Mouse (Mus musculus): ENCODE measurements around the gene Hfe. TPM values are rescaled to one million over a fixed set of nuclear protein-coding genes. Genes with fewer than 3 reads are reported as not detected.
"Not testable (repeated sequence)": the region's sequence is repeated elsewhere in the genome, so short reads cannot be mapped to it uniquely, and the experiment has no call there.

Hfe gene
- polyA plus RNA-seq, 1 experiment from 2014 or later, result 2.5 TPM

GRCm38 (mm10) chr13:23724239-23724638 is 13.6 kb upstream of the Hfe start:
- no peaks in the 10 kb centered on the region for H3K36me3 ChIP-seq
- H3K4me3 ChIP-seq, result no peak overlapping the region
- no peaks in the 10 kb centered on the region for H3K27me3 ChIP-seq (ENCODE audit: low read depth, poor library complexity, severe bottlenecking)
- DNase-seq (ENCODE audit: low spot score), result peak; percentile 3
- peaks cover 7% of the 10 kb centered on the region for H3K4me1 ChIP-seq
- no peak overlapping the region for H3K27ac ChIP-seq (replicated peaks)
- peaks cover 7% of the 10 kb centered on the region; the same call in 1 of the 2 replicates for H3K9me3 ChIP-seq (replicated peaks)
- 83% methylated on average over 4 of the region's 4 CpGs for WGBS

GRCm38 (mm10) chr13:23717593-23718245 is 7.1 kb upstream of the Hfe start:
- DNase-seq (ENCODE audit: low spot score), result peak; percentile 10
- WGBS, result 8% methylated on average over 2 of the region's 2 CpGs
- H3K36me3 ChIP-seq, result not testable (repeated sequence)

GRCm38 (mm10) chr13:23717176-23717575 is 6.5 kb upstream of the Hfe start:
- Histone ChIP-seq H3K4me3 (no peak overlapping the region), H3K27ac (replicated peaks) (0 out of 2 replicates have a peak overlapping the region, but pooled peaks have one; percentile 17), H3K9me3 (replicated peaks) (peaks cover 9% of the 10 kb centered on the region; the same call in 1 of the 2 replicates), H3K4me1 (peaks cover 4% of the 10 kb centered on the region; the same call in 1 of the 2 replicates), H3K36me3 (no peaks in the 10 kb centered on the region), H3K27me3 (ENCODE audit: low read depth, poor library complexity, severe bottlenecking) (no peaks in the 10 kb centered on the region)
- 58% methylated on average over 11 of the region's 11 CpGs for WGBS
- peak; percentile 8 for DNase-seq (ENCODE audit: low spot score)

More at GRCm38 (mm10) chr13:23717593-23718245, 7.1 kb upstream of the Hfe start:
- H3K27ac ChIP-seq (replicated peaks), result 0 out of 2 replicates have a peak overlapping the region, but pooled peaks have one; percentile 17
- not testable (repeated sequence) for H3K9me3 ChIP-seq (replicated peaks); H3K27me3 ChIP-seq (ENCODE audit: low read depth, poor library complexity, severe bottlenecking); H3K4me3 ChIP-seq; H3K4me1 ChIP-seq

- Histone ChIP-seq H3K9me3 (replicated peaks) (peaks cover 9% of the 10 kb centered on the region; the same call in 1 of the 2 replicates), H3K36me3 (no peaks in the 10 kb centered on the region), H3K4me1 (peaks cover 4% of the 10 kb centered on the region; the same call in 1 of the 2 replicates), H3K27ac (replicated peaks) (no peak overlapping the region), H3K4me3 (no peak overlapping the region), H3K27me3 (ENCODE audit: low read depth, poor library complexity, severe bottlenecking) (peaks cover 4% of the 10 kb centered on the region; the same call in 1 of the 2 replicates)
- 88% methylated on average over 5 of the region's 5 CpGs for WGBS
- no peak for DNase-seq (ENCODE audit: low spot score)
Measured at GRCm38 (mm10) chr13:23716261-23717042, 5.8 kb upstream of the Hfe start.

- 23% methylated on average over 15 of the region's 15 CpGs for WGBS
- Histone ChIP-seq H3K4me3 (peak overlapping the region; percentile 44), H3K27me3 (ENCODE audit: low read depth, poor library complexity, severe bottlenecking) (peaks cover 23% of the 10 kb centered on the region), H3K4me1 (peaks cover 18% of the 10 kb centered on the region), H3K36me3 (no peaks in the 10 kb centered on the region), H3K9me3 (replicated peaks) (no peaks in the 10 kb centered on the region), H3K27ac (replicated peaks) (peak overlapping the region; percentile 43)
- peak; percentile 26 for DNase-seq (ENCODE audit: low spot score)
Measured at GRCm38 (mm10) chr13:23709714-23710373, 810 bp downstream of the Hfe start.

GRCm38 (mm10) chr13:23708654-23709053 is 2.0 kb downstream of the Hfe start:
- DNase-seq (ENCODE audit: low spot score), result no peak
- WGBS, result 84% methylated on average over 4 of the region's 4 CpGs
- no peaks in the 10 kb centered on the region for H3K9me3 ChIP-seq (replicated peaks)
- H3K27me3 ChIP-seq (ENCODE audit: low read depth, poor library complexity, severe bottlenecking), result peaks cover 23% of the 10 kb centered on the region
- H3K36me3 ChIP-seq, result no peaks in the 10 kb centered on the region
- peaks cover 18% of the 10 kb centered on the region for H3K4me1 ChIP-seq
- H3K27ac ChIP-seq (replicated peaks), result no peak overlapping the region
- H3K4me3 ChIP-seq, result no peak overlapping the region

GRCm38 (mm10) chr13:23708041-23708440 is 2.6 kb downstream of the Hfe start:
- Histone ChIP-seq H3K36me3 (no peaks in the 10 kb centered on the region), H3K4me3 (no peak overlapping the region), H3K9me3 (replicated peaks) (no peaks in the 10 kb centered on the region), H3K27ac (replicated peaks) (no peak overlapping the region), H3K4me1 (peaks cover 18% of the 10 kb centered on the region), H3K27me3 (ENCODE audit: low read depth, poor library complexity, severe bottlenecking) (peaks cover 23% of the 10 kb centered on the region)
- peak; percentile 8 for DNase-seq (ENCODE audit: low spot score)
- 85% methylated on average over 4 of the region's 4 CpGs for WGBS

GRCm38 (mm10) chr13:23706771-23707170 is 3.9 kb downstream of the Hfe start:
- no peak overlapping the region for H3K27ac ChIP-seq (replicated peaks)
- peaks cover 23% of the 10 kb centered on the region for H3K27me3 ChIP-seq (ENCODE audit: low read depth, poor library complexity, severe bottlenecking)
- H3K4me3 ChIP-seq, result no peak overlapping the region
- 92% methylated on average over 12 of the region's 12 CpGs for WGBS
- DNase-seq (ENCODE audit: low spot score), result peak; percentile 4
- H3K9me3 ChIP-seq (replicated peaks), result no peaks in the 10 kb centered on the region
- peaks cover 18% of the 10 kb centered on the region for H3K4me1 ChIP-seq
- H3K36me3 ChIP-seq, result no peaks in the 10 kb centered on the region

- peak; percentile 8 for DNase-seq (ENCODE audit: low spot score)
- no peaks in the 10 kb centered on the region for H3K9me3 ChIP-seq (replicated peaks)
- H3K4me1 ChIP-seq, result peaks cover 22% of the 10 kb centered on the region
- H3K36me3 ChIP-seq, result no peaks in the 10 kb centered on the region
- no peak overlapping the region for H3K4me3 ChIP-seq
- WGBS, result 95% methylated on average over 7 of the region's 7 CpGs
- no peak overlapping the region for H3K27ac ChIP-seq (replicated peaks)
- peaks cover 15% of the 10 kb centered on the region for H3K27me3 ChIP-seq (ENCODE audit: low read depth, poor library complexity, severe bottlenecking)
Measured at GRCm38 (mm10) chr13:23705751-23706356, 4.8 kb downstream of the Hfe start.

- not testable (repeated sequence) for H3K36me3 ChIP-seq; H3K9me3 ChIP-seq (replicated peaks); H3K27ac ChIP-seq (replicated peaks); DNase-seq (ENCODE audit: low spot score); H3K27me3 ChIP-seq (ENCODE audit: low read depth, poor library complexity, severe bottlenecking); H3K4me3 ChIP-seq
- peaks cover 16% of the 10 kb centered on the region for H3K4me1 ChIP-seq
- WGBS, result 87% methylated on average over 2 of the region's 2 CpGs
Measured at GRCm38 (mm10) chr13:23702801-23703200, 7.9 kb downstream of the Hfe start.

- no peaks in the 10 kb centered on the region for H3K9me3 ChIP-seq (replicated peaks)
Measured at GRCm38 (mm10) chr13:23702220-23702619, 8.4 kb downstream of the Hfe start.

GRCm38 (mm10) chr13:23700786-23701520 is 9.7 kb downstream of the Hfe start:
- Histone ChIP-seq H3K27me3 (ENCODE audit: low read depth, poor library complexity, severe bottlenecking) (no peaks in the 10 kb centered on the region), H3K9me3 (replicated peaks) (no peaks in the 10 kb centered on the region), H3K36me3 (no peaks in the 10 kb centered on the region), H3K27ac (replicated peaks) (peak overlapping the region; percentile 35), H3K4me1 (peaks cover 24% of the 10 kb centered on the region), H3K4me3 (no peak overlapping the region)
- WGBS, result 33% methylated on average over 8 of the region's 8 CpGs
- DNase-seq (ENCODE audit: low spot score), result peak; percentile 75

More at GRCm38 (mm10) chr13:23702220-23702619, 8.4 kb downstream of the Hfe start:
- no peaks in the 10 kb centered on the region for H3K36me3 ChIP-seq
- H3K4me1 ChIP-seq, result peaks cover 21% of the 10 kb centered on the region
- DNase-seq (ENCODE audit: low spot score), result no peak
- no peaks in the 10 kb centered on the region for H3K27me3 ChIP-seq (ENCODE audit: low read depth, poor library complexity, severe bottlenecking)
- no peak overlapping the region for H3K27ac ChIP-seq (replicated peaks)
- 85% methylated on average over 4 of the region's 4 CpGs for WGBS
- no peak overlapping the region for H3K4me3 ChIP-seq

Data from midbrain, embryonic 10.5 days (tissue).